Mouse (Mus musculus) embryo, embryonic 11.5 days (tissue): ENCODE measurements around the gene Prr13.

ENCODE experiments used
- DNase-seq: peaks from one replicate; pipeline ENCODE4 v3.0.0-alpha.2; 2012; ENCODE audit warnings: low read depth, low spot score

Prr13 gene

DNA sequence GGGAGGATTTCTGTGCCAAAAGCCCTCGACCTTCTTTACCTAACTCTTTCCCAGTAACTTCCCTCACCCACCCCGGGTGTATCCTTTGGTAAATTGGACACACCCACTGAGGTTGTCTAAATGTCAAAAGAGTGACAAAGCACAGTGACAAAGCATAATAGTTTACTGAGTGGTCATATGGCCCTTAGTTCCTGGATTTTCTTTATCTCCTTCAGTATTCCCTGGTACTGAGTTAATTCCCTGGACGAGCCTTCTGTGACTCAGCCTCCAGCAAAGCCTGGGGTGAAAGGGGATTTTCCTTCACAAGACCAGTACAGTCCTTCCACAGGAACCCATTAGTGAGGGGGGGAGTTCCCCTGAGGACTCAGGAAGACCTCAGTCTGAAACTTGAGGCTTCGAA, 2.1 kb downstream of the Prr13 start:
- no peak for DNase-seq

GRCm38 (mm10) chr15:102461430-102462075, 2.7 kb downstream of the Prr13 start:
- no peak for DNase-seq

GRCm38 (mm10) chr15:102463666-102464065, 4.8 kb downstream of the Prr13 start:
- no peak for DNase-seq

GRCm38 (mm10) chr15:102468675-102469370, 10.0 kb downstream of the Prr13 start:
- DNase-seq = no peak

DNA sequence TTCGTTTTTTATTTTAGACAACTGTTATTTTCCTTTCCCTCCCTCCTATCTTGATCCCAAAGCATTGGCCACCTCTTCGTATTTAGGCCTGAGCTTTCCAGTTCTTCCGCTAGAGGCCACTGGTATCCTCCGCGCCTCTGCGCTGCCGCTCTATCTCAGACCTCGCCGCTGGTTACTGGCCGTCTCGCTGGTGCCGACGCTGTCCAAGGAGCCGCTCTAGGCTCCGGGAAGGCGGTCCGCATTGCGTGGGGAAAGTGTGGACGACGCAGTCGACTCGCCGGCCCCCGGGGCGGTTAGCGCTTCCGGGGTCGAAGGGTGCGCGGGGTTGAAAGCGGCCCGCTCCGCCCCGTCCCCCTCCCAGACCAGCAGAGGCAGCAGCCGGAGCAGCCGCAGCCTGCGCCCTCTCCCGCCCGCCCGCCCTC, 11.4 kb downstream of the Prr13 start, which contains the start of gene Pcbp2:
Gene Pcbp2, plus strand, starts transcription at position 357 of the 422 bp plus-strand sequence.
- peak; percentile 94 for DNase-seq

DNA sequence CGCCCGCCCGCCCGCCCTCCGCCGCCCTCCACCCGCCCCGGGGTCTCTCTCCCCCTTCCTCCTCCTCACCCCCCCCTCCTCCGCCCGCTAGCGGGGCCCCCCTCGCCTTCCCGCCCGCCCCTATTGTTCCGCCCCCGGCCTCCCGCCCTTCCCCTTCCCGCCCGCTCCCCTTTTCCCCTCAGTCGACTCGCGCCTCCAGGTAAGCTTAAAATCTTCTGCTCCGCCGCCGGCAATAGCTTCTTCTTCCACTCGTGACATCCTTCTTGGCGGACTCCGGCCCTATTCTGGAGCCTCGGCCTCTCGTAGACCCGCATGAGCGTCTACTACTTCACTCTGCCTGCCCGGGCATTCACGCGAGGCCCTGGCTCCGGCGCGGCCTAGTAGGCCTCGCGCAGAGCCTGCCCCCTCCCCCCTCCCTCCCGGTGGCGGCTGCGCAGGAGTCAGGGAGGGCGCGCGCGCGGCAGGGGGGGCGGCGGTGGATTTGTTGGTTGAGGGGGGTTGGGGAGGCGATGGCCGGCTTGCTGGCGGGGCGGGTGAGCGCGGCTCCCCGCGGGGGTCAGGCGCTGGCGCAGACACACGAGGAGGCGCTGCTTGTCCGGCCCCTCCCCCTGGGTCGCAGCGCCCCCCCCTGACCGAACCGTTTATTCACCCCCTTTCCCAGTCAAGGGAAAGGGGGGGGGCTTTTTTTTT, 11.9 kb downstream of the Prr13 start:
- peak; percentile 74 for DNase-seq

DNA sequence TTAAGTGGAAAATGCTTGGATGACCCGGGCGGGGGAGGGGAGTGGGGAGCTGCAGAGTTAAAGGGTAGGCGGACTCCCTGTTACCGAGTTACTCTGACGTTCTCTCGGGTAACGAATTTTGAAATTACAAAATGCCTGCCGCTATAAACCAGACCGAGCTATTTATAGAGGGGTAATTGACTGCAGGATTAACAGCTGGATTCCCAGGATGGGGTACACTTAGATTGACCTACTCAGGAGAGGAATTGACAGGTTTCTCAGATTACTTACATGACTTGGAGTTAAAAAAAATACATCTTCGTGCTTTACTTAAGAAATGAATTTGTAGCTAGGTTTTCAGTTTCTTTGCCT, 12.4 kb downstream of the Prr13 start:
- DNase-seq = no peak

DNA sequence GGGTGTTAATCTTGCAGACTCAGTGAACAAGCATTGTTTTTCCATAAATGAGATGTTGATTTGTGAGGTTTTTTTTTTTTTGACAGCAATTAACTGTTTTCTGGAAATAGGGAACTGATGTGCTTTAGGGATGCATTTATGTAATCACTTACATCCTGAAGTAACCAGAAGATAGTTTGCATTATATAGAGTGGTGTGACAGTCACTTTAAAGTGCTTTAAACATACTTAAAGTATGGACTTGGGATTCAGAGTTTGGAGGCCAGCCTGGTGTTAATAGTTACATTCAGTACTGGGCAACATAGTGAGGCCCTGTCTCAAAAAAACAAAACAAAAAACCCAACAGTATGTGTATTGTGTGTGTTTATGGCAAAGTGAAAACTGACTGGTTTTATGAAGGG, 12.9 kb downstream of the Prr13 start:
- DNase-seq = no peak

DNA sequence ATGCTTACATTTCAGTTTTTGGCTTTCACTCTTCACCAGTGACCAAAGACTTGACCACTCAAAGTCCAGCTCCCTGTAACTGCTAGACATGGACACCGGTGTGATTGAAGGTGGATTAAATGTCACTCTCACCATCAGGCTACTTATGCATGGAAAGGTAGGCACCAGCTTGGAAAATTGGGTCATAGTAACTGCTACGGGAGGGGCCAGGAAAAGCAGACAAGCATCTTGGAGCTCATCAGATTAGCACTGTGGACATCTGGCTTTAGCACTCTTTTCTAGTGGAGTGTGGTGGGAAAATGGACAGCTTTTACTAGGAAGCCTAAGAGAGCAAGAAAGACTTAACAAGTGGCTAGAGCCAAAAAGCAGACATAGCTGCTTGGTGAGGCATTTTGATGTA, 14.4 kb downstream of the Prr13 start:
- no peak for DNase-seq

DNA sequence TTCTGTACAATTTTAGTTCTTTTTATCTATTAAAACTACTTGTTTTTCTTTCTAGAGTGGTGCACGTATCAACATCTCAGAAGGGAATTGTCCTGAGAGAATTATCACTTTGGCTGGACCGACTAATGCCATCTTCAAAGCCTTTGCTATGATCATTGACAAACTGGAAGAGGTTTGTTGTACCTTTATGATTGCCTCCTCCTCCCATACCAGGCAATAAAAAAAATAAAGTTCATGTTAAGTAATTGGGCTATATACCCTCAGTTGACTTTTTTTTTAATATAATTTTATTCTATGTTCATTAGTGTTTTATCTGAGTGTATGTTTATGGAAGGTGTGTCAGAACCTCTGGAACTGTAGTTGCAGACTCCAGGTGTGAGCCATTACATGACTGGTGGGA, 15.7 kb downstream of the Prr13 start:
- no peak for DNase-seq

DNA sequence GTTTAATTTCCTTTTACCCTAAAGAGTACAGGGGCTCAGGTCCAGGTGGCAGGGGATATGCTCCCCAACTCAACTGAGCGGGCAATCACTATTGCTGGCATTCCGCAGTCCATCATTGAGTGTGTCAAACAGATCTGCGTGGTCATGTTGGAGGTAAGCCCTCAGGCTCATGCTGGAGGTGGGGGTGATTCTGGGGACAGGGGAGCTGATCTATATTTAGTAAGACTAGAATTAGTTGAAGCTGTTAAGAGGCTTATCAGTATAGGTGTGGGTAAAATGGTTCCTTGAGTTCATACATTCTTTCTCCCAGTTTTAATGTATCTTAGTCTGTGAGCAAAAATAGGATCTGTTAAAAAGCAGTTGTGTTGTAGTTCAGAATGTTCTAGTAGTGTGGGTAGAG, 24.3 kb downstream of the Prr13 start:
- no peak for DNase-seq

GRCm38 (mm10) chr15:102485853-102486252, 27.0 kb downstream of the Prr13 start:
- no peak for DNase-seq

- DNase-seq = no peak
These were observed 28.8 kb downstream of the Prr13 start for GRCm38 (mm10) chr15:102487664-102488063.

DNA sequence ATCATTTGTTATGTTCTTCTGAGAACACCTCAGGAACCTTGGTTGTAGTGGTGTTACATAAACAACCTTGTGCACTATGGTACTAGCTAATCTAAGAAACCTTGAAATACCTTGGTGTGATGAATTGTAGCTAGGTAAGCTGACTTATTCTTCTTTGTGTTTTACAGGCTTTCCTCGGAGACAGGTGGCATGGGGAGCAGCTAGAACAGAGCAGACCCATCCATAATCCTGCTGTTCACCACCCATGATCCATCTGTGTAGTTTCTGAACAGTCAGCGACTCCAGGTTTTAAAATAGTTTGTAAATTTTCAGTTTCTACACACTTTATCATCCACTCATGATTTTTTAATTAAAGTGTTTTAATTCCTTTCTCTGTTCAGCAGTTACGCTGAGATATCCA, 39.5 kb downstream of the Prr13 start:
- no peak for DNase-seq

GRCm38 (mm10) chr15:102499370-102499769, 40.5 kb downstream of the Prr13 start:
- DNase-seq = no peak

- no peak for DNase-seq
These were observed 41.0 kb downstream of the Prr13 start for GRCm38 (mm10) chr15:102499851-102500250.

DNA sequence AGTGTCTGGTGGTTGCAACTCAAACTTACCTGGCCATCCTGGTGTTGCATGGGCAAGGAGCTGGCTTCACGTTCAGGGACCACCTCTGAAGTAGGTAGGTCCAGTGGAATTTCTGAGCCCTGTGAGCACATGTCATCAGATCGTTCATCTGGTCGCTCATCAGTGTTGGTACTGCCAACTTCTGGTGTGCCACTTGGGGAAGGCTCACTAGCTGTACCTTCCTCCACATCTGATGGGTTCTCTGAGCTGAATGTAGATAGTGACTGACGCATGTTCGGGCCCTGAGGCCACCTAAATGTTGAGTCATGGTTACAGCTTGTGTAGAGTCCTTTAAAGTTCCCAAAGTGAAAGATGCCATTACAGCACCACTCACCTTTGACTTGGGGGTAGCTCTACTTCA, 41.7 kb downstream of the Prr13 start:
- DNase-seq = no peak

DNA sequence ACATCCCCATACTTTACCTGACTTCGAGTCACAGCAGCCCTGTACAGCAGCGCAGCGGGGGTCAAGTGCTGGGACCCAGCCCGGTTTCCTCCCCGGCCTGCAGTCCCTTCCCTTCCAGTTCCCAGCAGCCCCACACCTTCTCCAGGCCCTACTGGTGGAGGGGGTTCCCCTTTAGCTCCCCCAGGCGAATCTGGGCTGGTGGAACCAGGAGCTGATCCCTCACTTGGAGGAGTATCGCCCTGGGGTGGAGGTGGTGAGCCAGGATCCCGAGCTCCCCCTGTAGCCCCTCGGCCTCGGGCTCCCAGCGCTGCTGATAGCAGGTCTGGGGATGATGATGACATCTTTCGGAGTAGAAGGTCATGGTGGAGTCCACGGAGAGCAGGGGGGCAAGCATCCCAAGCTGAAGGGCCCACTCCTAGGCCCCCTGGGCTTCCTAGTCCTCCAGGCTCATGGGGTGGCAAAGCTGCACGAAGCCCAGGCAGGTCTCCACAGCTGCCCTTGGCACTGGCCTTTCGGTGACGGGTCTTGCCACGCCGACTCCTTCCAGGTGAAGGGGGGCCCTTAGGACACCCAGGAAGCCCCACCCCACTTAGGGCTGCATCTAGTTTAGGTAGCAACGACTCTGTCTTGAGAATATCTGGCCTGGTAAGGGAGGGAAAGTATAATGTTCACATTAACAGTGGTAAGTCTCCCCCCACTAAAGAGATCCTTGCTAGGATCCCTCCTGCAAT, 42.4 kb downstream of the Prr13 start:
- no peak for DNase-seq

- DNase-seq = no peak
These were observed 43.5 kb downstream of the Prr13 start for GRCm38 (mm10) chr15:102502254-102502840.

DNA sequence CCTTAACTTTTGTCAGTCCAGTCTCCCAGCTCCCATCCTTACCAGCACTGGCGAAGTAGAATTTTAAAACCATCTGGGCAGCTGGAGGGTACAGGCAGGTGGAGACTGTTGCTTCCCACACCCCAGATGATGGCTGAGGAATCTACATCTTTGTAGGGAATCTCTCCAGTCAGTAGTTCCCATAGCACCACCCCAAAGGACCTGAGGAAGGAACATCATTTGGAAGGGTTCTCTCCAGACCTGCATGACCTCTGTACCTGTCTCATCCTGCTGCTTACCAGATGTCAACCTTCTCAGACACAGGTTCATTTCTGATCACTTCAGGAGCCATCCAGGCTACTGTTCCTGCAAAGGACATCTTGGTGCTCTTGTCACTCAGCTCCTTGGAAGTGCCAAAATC, 44.6 kb downstream of the Prr13 start, which contains the start of gene Gm10337:
Gene Gm10337, plus strand, starts transcription at position 276 of the 400 bp plus-strand sequence.
- DNase-seq = no peak

- no peak for DNase-seq
These were observed 45.3 kb downstream of the Prr13 start for GRCm38 (mm10) chr15:102503924-102504782.
